Mouse (Mus musculus) T-helper 17 cell (primary cell): Measurements from ENCODE around the gene Cyp3a59.
"Not testable (repeated sequence)": the region's sequence is repeated elsewhere in the genome, so short reads cannot be mapped to it uniquely, and the experiment has no call there.

ENCODE experiments used
- in situ Hi-C, 2 experiments: fragments of 300-600 bp; cut with MboI, MseI; formaldehyde crosslinking; loops; 1 replicate in 1 of 2; 2 replicates in 1 of 2; pipeline ENCODE4 v1.15.1; 2025; ENCODE audit warnings: high pct_unique_total_duplicates in 2 of 2

The Cyp3a59 gene

GRCm38 (mm10) chr5:146078945-146079344, at the start of gene Cyp3a59:
Gene Cyp3a59 (plus strand): TSS chr5:146079257.
- in situ Hi-C loops = not testable (repeated sequence)

- in situ Hi-C loops = loop anchor here in 1 of 2 experiments (5.0 kb wide), 1 partner anchor 53 kb away; no protein-coding TSS in a partner anchor
Measured at GRCm38 (mm10) chr5:146070099-146070498, 9.0 kb upstream of the Cyp3a59 start.

- in situ Hi-C loops = no loop called here
Measured at GRCm38 (mm10) chr5:146147903-146148302, 68.8 kb downstream of the Cyp3a59 start.

- in situ Hi-C loops = no loop called here
Measured at GRCm38 (mm10) chr5:146150454-146150853, 71.4 kb downstream of the Cyp3a59 start.

GRCm38 (mm10) chr5:146158326-146158725, 79.3 kb downstream of the Cyp3a59 start:
- in situ Hi-C loops = loop anchor here (5.0 kb wide), 1 partner anchor 324 kb away; the partner anchor contains the start of gene Gm6408 (in 2 of the 2)

GRCm38 (mm10) chr5:146160439-146160838, 81.4 kb downstream of the Cyp3a59 start, which contains the start of gene Gm5565:
Gene Gm5565 (minus strand): TSS chr5:146160539.
- in situ Hi-C loops = not testable (repeated sequence)
